Mouse (Mus musculus): ENCODE results near the gene Foxj3. TPM values are rescaled to one million over a fixed set of nuclear protein-coding genes. Genes with fewer than 3 reads are reported as not detected.

Gene Foxj3
- polyA plus RNA-seq, 1 experiment from 2014 or later = 19.8 TPM

DNA sequence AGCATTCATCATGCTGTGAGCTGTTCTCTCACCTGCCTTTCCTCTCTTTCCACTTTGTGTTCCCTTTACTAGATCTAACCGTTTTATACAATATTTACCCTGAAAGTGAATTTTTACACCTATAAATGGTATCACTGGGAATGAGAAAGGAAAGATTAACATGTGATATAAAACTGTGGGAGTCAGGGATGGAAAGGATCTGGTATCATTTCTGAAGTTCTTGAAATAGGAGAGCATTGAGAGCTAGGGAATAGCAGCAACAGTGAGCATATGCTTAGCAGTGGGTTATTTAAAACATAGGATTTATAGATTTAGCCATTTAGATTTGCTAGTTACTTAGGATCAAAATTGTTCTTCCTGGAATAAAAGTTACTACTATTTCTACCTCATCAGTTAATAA, 53.2 kb downstream of the Foxj3 start:
- Histone ChIP-seq H3K4me3 (ENCODE audit: low read depth, low read length) (no peak overlapping the region), H3K9me3 (replicated peaks; ENCODE audit: control insufficient read depth, low read length) (no peaks in the 10 kb centered on the region), H3K9ac (ENCODE audit: low read length) (no peak overlapping the region), H3K27me3 (replicated peaks; ENCODE audit: control insufficient read depth, insufficient read depth, low read length) (no peaks in the 10 kb centered on the region), H3K36me3 (ENCODE audit: control insufficient read depth, insufficient read depth, low read length) (peaks cover 7% of the 10 kb centered on the region; the same call in 1 of the 2 replicates), H3K4me1 (ENCODE audit: control insufficient read depth, insufficient read depth, low read length) (no peaks in the 10 kb centered on the region), H3K4me2 (ENCODE audit: low read length) (no peak overlapping the region), H3K27ac (ENCODE audit: low read depth, low read length) (no peak overlapping the region)
- ATAC-seq (no peak), DNase-seq (ENCODE audit: low spot score) (no peak)
- WGBS = 90% methylated on average over 1 of the region's 1 CpGs

DNA sequence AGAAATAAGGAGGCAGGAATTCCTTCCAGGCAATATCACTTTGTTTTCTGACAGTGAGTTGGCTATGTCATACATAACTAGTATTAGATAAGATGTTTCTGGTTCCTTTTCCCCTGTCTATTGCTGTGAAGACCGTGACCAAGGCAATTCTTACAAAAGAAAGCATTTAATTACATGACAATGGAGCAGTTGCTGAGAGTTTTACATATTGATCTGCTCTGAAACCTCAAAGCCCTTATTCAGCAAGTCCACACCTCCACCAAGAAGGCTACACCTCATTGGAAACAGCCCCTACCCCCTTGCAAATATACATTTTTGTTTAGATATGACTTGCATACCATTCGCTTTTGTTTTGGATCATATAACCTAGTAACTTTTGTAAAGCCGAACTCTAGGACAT, 55.7 kb downstream of the Foxj3 start:
- Histone ChIP-seq H3K27me3 (replicated peaks; ENCODE audit: control insufficient read depth, insufficient read depth, low read length) (no peaks in the 10 kb centered on the region), H3K4me3 (ENCODE audit: low read depth, low read length) (no peak overlapping the region), H3K4me1 (ENCODE audit: control insufficient read depth, insufficient read depth, low read length) (no peaks in the 10 kb centered on the region), H3K9ac (ENCODE audit: low read length) (no peak overlapping the region), H3K9me3 (replicated peaks; ENCODE audit: control insufficient read depth, low read length) (no peaks in the 10 kb centered on the region), H3K36me3 (ENCODE audit: control insufficient read depth, insufficient read depth, low read length) (peaks cover 3% of the 10 kb centered on the region; the same call in 1 of the 2 replicates), H3K27ac (ENCODE audit: low read depth, low read length) (no peak overlapping the region), H3K4me2 (ENCODE audit: low read length) (no peak overlapping the region)
- DNase-seq (ENCODE audit: low spot score) (no peak), ATAC-seq (no peak)
- WGBS = 68% methylated on average over 3 of the region's 3 CpGs

GRCm38 (mm10) chr4:119594331-119594730, 57.5 kb downstream of the Foxj3 start:
- Histone ChIP-seq H3K27me3 (replicated peaks; ENCODE audit: control insufficient read depth, insufficient read depth, low read length) (no peaks in the 10 kb centered on the region), H3K4me1 (ENCODE audit: control insufficient read depth, insufficient read depth, low read length) (no peaks in the 10 kb centered on the region), H3K27ac (ENCODE audit: low read depth, low read length) (no peak overlapping the region), H3K4me3 (ENCODE audit: low read depth, low read length) (no peak overlapping the region), H3K9ac (ENCODE audit: low read length) (no peak overlapping the region), H3K4me2 (ENCODE audit: low read length) (no peak overlapping the region), H3K36me3 (ENCODE audit: control insufficient read depth, insufficient read depth, low read length) (no peaks in the 10 kb centered on the region), H3K9me3 (replicated peaks; ENCODE audit: control insufficient read depth, low read length) (no peaks in the 10 kb centered on the region)
- 97% methylated on average over 14 of the region's 14 CpGs for WGBS
- no peak for DNase-seq (ENCODE audit: low spot score)
- no peak for ATAC-seq

DNA sequence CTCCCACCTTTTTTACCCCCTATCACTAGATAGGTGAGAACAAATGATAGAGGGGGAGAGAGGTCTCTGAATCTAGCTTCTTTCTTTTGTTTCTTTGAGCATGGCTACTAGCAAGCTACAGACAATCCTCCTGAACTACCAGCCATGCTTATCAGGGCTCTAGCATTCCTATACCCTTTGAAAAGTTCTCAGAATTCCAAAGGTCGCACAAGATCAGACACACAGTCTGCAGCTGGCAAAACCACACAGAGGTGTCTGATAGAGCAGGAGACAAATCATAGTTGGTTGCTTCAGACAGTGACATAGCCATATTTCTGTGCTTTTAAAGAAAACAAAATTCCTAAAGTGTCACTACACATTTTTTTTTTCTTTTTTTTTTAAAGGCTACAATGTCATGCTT, 62.8 kb downstream of the Foxj3 start:
- ATAC-seq (no peak), DNase-seq (ENCODE audit: low spot score) (no peak)
- no peak overlapping the region for H3K9ac ChIP-seq (ENCODE audit: low read length)
- H3K4me3 ChIP-seq (ENCODE audit: low read depth, low read length) = no peak overlapping the region
- no peak overlapping the region for H3K4me2 ChIP-seq (ENCODE audit: low read length)
- no peak overlapping the region for H3K27ac ChIP-seq (ENCODE audit: low read depth, low read length)
- H3K27me3 ChIP-seq (replicated peaks; ENCODE audit: control insufficient read depth, insufficient read depth, low read length) = no peaks in the 10 kb centered on the region
- WGBS = 82% methylated on average over 1 of the region's 1 CpGs
- H3K9me3 ChIP-seq (replicated peaks; ENCODE audit: control insufficient read depth, low read length) = no peaks in the 10 kb centered on the region
- H3K36me3 ChIP-seq (ENCODE audit: control insufficient read depth, insufficient read depth, low read length) = no peaks in the 10 kb centered on the region
- H3K4me1 ChIP-seq (ENCODE audit: control insufficient read depth, insufficient read depth, low read length) = no peaks in the 10 kb centered on the region

GRCm38 (mm10) chr4:119609488-119609887, 72.7 kb downstream of the Foxj3 start:
- DNase-seq (ENCODE audit: low spot score) (no peak), ATAC-seq (no peak)
- no peak overlapping the region for H3K4me2 ChIP-seq (ENCODE audit: low read length)
- no peak overlapping the region for H3K4me3 ChIP-seq (ENCODE audit: low read depth, low read length)
- no peaks in the 10 kb centered on the region for H3K9me3 ChIP-seq (replicated peaks; ENCODE audit: control insufficient read depth, low read length)
- no peaks in the 10 kb centered on the region for H3K27me3 ChIP-seq (replicated peaks; ENCODE audit: control insufficient read depth, insufficient read depth, low read length)
- no peaks in the 10 kb centered on the region for H3K36me3 ChIP-seq (ENCODE audit: control insufficient read depth, insufficient read depth, low read length)
- 93% methylated on average over 1 of the region's 1 CpGs for WGBS
- H3K27ac ChIP-seq (ENCODE audit: low read depth, low read length) = no peak overlapping the region
- H3K9ac ChIP-seq (ENCODE audit: low read length) = no peak overlapping the region
- H3K4me1 ChIP-seq (ENCODE audit: control insufficient read depth, insufficient read depth, low read length) = peaks cover 5% of the 10 kb centered on the region; the same call in 1 of the 2 replicates

- Histone ChIP-seq H3K4me2 (ENCODE audit: low read length) (no peak overlapping the region), H3K9me3 (replicated peaks; ENCODE audit: control insufficient read depth, low read length) (no peaks in the 10 kb centered on the region), H3K36me3 (ENCODE audit: control insufficient read depth, insufficient read depth, low read length) (peaks cover 7% of the 10 kb centered on the region; the same call in 1 of the 2 replicates), H3K9ac (ENCODE audit: low read length) (no peak overlapping the region), H3K4me1 (ENCODE audit: control insufficient read depth, insufficient read depth, low read length) (peaks cover 5% of the 10 kb centered on the region; the same call in 1 of the 2 replicates), H3K27me3 (replicated peaks; ENCODE audit: control insufficient read depth, insufficient read depth, low read length) (no peaks in the 10 kb centered on the region), H3K27ac (ENCODE audit: low read depth, low read length) (no peak overlapping the region), H3K4me3 (ENCODE audit: low read depth, low read length) (no peak overlapping the region)
- WGBS = 42% methylated on average over 1 of the region's 1 CpGs
- ATAC-seq = no peak
- no peak for DNase-seq (ENCODE audit: low spot score)
Measured at GRCm38 (mm10) chr4:119614078-119614477, 77.3 kb downstream of the Foxj3 start.

DNA sequence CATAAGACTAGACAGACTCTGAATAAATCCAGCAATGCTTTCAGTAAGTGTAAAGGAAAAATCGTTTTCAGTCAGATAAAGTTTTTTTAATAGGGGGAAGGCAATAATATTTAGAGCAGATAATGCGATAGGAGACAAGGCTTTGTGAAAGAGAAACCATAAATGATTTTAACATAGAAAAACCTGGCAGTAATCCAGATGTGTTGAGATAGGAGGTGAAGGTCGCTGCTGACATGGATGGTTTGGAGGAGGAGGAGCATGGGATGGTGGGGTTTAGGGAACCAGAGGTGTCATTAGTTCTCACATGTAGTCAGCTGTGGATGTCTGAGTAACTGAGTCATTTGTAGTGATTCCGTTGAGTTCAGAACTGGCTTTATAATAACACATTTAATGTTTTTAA, 77.9 kb downstream of the Foxj3 start:
- no peak for ATAC-seq
- DNase-seq (ENCODE audit: low spot score) = no peak
- H3K36me3 ChIP-seq (ENCODE audit: control insufficient read depth, insufficient read depth, low read length) = peaks cover 12% of the 10 kb centered on the region; the same call in 1 of the 2 replicates
- no peak overlapping the region for H3K27ac ChIP-seq (ENCODE audit: low read depth, low read length)
- no peak overlapping the region for H3K4me3 ChIP-seq (ENCODE audit: low read depth, low read length)
- peaks cover 5% of the 10 kb centered on the region; the same call in 1 of the 2 replicates for H3K4me1 ChIP-seq (ENCODE audit: control insufficient read depth, insufficient read depth, low read length)
- H3K9me3 ChIP-seq (replicated peaks; ENCODE audit: control insufficient read depth, low read length) = no peaks in the 10 kb centered on the region
- no peaks in the 10 kb centered on the region for H3K27me3 ChIP-seq (replicated peaks; ENCODE audit: control insufficient read depth, insufficient read depth, low read length)
- no peak overlapping the region for H3K9ac ChIP-seq (ENCODE audit: low read length)
- WGBS = 84% methylated on average over 4 of the region's 4 CpGs
- H3K4me2 ChIP-seq (ENCODE audit: low read length) = no peak overlapping the region

- no peak overlapping the region for H3K4me2 ChIP-seq (ENCODE audit: low read length)
- 27% methylated on average over 7 of the region's 7 CpGs for WGBS
- H3K4me3 ChIP-seq (ENCODE audit: low read depth, low read length) = no peak overlapping the region
- no peaks in the 10 kb centered on the region for H3K9me3 ChIP-seq (replicated peaks; ENCODE audit: control insufficient read depth, low read length)
- no peak overlapping the region for H3K9ac ChIP-seq (ENCODE audit: low read length)
- ATAC-seq (no peak), DNase-seq (ENCODE audit: low spot score) (no peak)
- H3K4me1 ChIP-seq (ENCODE audit: control insufficient read depth, insufficient read depth, low read length) = peaks cover 2% of the 10 kb centered on the region; the same call in 1 of the 2 replicates
- no peak overlapping the region for H3K27ac ChIP-seq (ENCODE audit: low read depth, low read length)
- peaks cover 40% of the 10 kb centered on the region for H3K36me3 ChIP-seq (ENCODE audit: control insufficient read depth, insufficient read depth, low read length)
- H3K27me3 ChIP-seq (replicated peaks; ENCODE audit: control insufficient read depth, insufficient read depth, low read length) = no peaks in the 10 kb centered on the region
Measured at GRCm38 (mm10) chr4:119626081-119626645, 89.4 kb downstream of the Foxj3 start.

GRCm38 (mm10) chr4:119626876-119627275, 90.1 kb downstream of the Foxj3 start:
- Histone ChIP-seq H3K4me2 (ENCODE audit: low read length) (no peak overlapping the region), H3K9me3 (replicated peaks; ENCODE audit: control insufficient read depth, low read length) (no peaks in the 10 kb centered on the region), H3K4me1 (ENCODE audit: control insufficient read depth, insufficient read depth, low read length) (peaks cover 2% of the 10 kb centered on the region; the same call in 1 of the 2 replicates), H3K36me3 (ENCODE audit: control insufficient read depth, insufficient read depth, low read length) (peaks cover 40% of the 10 kb centered on the region), H3K9ac (ENCODE audit: low read length) (no peak overlapping the region), H3K4me3 (ENCODE audit: low read depth, low read length) (no peak overlapping the region), H3K27ac (ENCODE audit: low read depth, low read length) (no peak overlapping the region), H3K27me3 (replicated peaks; ENCODE audit: control insufficient read depth, insufficient read depth, low read length) (no peaks in the 10 kb centered on the region)
- WGBS = 54% methylated on average over 3 of the region's 3 CpGs
- DNase-seq (ENCODE audit: low spot score) (no peak), ATAC-seq (no peak)

All from forebrain, embryonic 14.5 days (tissue).